In genomic region chr5:35361570-35362284, GRCm38 (mm10) we compare ENCODE assay signal across 8 mouse cellular contexts. TPM values are rescaled to one million over a fixed set of nuclear protein-coding genes. Genes with fewer than 3 reads are reported as not detected.
A peak's percentile ranks its signal among the peaks of the same experiment; 100 is the strongest.
DNase-seq lines count a peak whose midpoint lies in the region; ATAC-seq lines count a peak whose summit lies in the region.

No protein-coding gene starts in this region.

- peak; percentile 98 for ATAC-seq in megakaryocyte progenitor cell, adult 5-6 weeks (replicated peaks; ENCODE audit: poor library complexity)

- peak; percentile 60 for DNase-seq in WW6 (ENCODE audit: low read depth, low spot score)
- DNase-seq in cerebellum, postnatal 36 days: peak; percentile 96 to 98
- peak; percentile 90 for DNase-seq in gastrocnemius, adult 18-20 months (ENCODE audit: low spot score)
- peak; percentile 91 for DNase-seq in hindlimb bud, embryonic 11.5 days (ENCODE audit: extremely low spot score, low read depth, low spot score)
- DNase-seq in left cerebral cortex, adult 18-20 months (ENCODE audit: low spot score in 2 of 2): peak; percentile 96 to 99
- DNase-seq in right cerebral cortex, postnatal 10 days (ENCODE audit: low spot score in 2 of 2): peak; percentile 93 to 96
- DNase-seq in urinary bladder, postnatal 10 days (ENCODE audit: low spot score): peak; percentile 59

RNA-seq across cellular contexts. Expression of gene Hmx1, which starts 27.2 kb away (rescaled TPM):
- total RNA-seq in gastrocnemius, adult 18-20 months (2021): not detected
- total RNA-seq in left cerebral cortex, adult 18-20 months (2021): not detected
- total RNA-seq in megakaryocyte progenitor cell, adult 5-6 weeks (2015): not detected in 2 replicates
- total RNA-seq in megakaryocyte progenitor cell, adult 5-6 weeks (2017): not detected in 2 replicates

Comparison
In these comparisons a context has a peak if more than half of its experiments do, and no peak if none do; other contexts are left out.
1. Peak in every context shown above with its lines: DNase-seq and ATAC-seq.